Mouse (Mus musculus) cortical plate, adult 2 months (tissue): ENCODE results near the gene Papln.

Experiments
- CTCF ChIP-seq: fragments of 200-500 bp; IDR thresholded peaks from 2 replicates; pipeline ENCODE4 v1.5.1; 2011; ENCODE audit warnings: mild to moderate bottlenecking, control low read depth, low read length; ENCODE audit not compliant: insufficient read depth; ENCODE audit errors: extremely low read depth
- POLR2A ChIP-seq: fragments of 200-500 bp; IDR thresholded peaks from 2 replicates; pipeline ENCODE4 v1.6.1; 2011; ENCODE audit warnings: mild to moderate bottlenecking, low read length, control low read depth; ENCODE audit not compliant: insufficient read depth; ENCODE audit errors: extremely low read depth

- TF ChIP-seq POLR2A: no peak
- TF ChIP-seq CTCF: no peak
Measured at GRCm38 (mm10) chr12:83726510-83727308, 36.7 kb upstream of the Papln start.
